Mouse (Mus musculus) testis, adult 2 months (tissue): ENCODE data around the gene Ltbp1.

Source experiments
- CTCF ChIP-seq: fragments of 200-500 bp; IDR thresholded peaks from 2 replicates; pipeline ENCODE4 v1.5.1; 2012; ENCODE audit warnings: low read depth, mild to moderate bottlenecking, inconsistent platforms, low read length, moderate library complexity; ENCODE audit not compliant: control insufficient read depth, insufficient read depth, insufficient replicate concordance
- POLR2A ChIP-seq: fragments of 200-500 bp; IDR thresholded peaks from 2 replicates; pipeline ENCODE4 v1.6.1; 2012; ENCODE audit warnings: low read depth, mild to moderate bottlenecking, inconsistent platforms, low read length, moderate library complexity; ENCODE audit not compliant: control insufficient read depth

DNA sequence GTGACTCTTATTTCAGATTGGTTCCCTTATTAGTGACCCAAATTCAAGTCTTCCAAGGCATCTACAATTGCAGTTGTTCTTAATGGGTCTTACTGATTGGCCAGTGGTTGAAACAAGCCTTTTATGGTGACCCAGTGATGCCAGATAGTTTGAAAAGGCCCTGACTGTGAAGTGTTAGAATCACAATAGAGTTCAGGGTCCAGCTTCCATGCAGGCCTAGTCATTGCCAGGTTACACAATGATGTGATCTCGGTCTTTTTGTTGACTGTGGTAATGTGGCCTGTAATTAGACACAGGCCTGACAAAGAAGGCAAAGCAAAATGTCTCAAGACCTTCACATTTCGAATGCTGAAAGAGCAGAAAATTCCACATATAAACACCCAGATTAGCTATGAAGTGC lies 227.8 kb downstream of the Ltbp1 start:
- no peak for TF ChIP-seq POLR2A
- TF ChIP-seq CTCF: no peak
